Mouse (Mus musculus) thymus, postnatal 14 days (tissue): ENCODE measurements at regions not wholly inside any gene's neighbourhood (a gene's known extent, or its start where the extent isn't known, plus 50 kb on each side); places are given as distances from the start of the nearest gene placed in this dataset.

Experiments used
- DNase-seq: peaks from one replicate; pipeline ENCODE4 v3.0.0; 2021

DNA sequence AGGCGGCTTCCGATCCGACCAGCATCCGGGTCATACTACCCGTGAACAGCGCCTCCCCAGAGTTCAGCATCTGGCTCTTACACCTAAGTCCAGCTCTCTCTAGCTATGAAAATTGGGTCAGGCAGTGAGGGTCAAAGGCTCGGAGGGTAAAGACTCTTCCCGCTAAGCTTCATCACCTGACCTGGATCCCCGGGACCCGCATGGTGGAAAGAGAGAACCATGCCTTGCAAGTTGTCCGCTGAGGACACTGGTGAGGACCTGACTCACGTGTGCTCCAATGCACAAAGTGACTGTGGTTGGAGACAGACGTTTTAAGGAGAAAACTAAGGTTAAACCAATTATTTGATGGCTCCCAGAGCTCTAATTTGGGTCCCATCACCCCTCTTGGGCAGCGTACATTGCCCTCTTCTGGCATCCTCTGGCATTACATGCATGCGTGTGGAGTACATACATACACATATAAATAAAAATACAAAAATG lies 74.6 kb upstream of the Sall4 start:
- peak; percentile 53 for DNase-seq

GRCm38 (mm10) chr2:168841713-168842045 lies 73.9 kb upstream of the Sall4 start:
- no peak for DNase-seq

DNA sequence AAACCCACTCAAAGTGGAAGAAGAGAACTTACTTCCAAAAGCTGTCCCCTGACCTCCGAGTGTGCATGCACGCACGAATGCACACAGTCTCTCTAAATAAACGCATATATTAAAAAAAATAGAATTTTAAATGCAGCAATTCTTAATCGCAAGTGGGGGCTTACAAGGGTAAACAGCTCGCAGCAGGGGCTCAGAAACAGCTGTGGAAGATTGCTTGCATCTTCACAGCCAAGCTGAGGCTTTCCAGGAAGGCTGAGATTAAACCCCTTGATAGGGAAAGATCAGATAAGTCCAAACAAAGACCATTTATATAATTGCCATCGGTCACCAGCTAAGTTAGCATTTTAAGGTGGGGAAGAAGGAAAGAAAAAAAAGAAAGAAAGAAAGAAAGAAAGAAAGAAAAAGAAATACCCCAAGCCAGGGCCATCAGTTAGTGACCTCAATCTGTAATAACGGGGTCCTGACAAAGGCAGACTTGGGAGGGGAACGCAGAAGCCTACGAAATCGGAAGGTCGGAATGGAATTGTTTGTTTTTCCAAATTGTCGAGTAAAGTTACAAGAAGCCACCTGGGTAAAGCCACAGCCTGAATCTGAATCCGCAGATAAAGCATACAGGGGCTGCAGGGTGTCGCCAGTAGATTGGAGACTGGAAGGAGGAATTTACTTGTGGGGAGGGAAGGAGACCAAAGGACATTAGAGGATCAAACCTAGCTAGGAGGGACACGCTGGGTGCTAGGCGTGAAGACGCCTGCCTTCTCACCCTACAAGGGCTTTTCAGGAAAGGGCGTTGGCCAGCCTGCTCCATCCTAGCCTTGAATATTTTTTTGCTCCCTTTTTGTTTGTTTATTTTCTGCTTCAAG lies 73.3 kb upstream of the Sall4 start:
- peak; percentile 6 for DNase-seq

DNA sequence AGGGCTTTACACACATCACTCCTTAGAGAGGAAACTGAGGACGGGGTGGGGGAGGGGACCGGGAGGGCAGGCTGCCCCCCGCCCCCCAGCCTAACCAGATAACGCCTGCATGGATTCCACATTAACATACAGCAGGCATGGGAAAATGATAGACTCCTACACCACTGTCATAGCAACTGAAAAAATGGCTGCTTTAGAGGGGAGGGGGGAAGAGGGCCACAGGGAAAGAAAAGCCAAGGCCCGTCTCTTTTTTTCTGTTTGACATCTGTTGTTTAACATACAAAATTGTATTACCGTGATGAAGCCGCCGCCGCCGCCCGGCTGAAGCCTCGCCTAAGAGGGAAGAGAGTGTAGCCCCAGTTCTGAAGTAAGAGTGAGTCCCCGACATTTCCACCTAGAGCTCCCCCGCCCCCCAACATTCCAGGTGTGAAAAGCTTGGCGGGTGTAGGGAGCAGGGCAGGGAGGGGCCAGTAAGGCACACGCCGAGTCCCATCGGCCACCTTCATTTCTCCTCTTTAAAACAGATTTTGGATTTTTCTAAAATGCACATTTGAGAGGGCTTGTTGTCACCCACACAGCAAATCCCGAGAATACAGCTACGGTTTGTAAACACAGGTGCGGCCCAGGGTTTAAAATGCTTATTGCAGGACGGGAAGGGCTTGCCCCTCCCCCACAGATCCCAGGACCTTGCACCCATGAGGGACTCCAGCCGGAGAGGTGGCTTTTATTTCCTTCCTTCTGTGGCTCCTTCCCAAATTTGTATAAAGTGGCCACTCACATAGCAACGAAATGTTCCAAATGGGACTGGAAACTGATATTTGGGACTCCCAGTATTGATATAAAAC lies 72.3 kb upstream of the Sall4 start:
- peak; percentile 33 for DNase-seq

DNA sequence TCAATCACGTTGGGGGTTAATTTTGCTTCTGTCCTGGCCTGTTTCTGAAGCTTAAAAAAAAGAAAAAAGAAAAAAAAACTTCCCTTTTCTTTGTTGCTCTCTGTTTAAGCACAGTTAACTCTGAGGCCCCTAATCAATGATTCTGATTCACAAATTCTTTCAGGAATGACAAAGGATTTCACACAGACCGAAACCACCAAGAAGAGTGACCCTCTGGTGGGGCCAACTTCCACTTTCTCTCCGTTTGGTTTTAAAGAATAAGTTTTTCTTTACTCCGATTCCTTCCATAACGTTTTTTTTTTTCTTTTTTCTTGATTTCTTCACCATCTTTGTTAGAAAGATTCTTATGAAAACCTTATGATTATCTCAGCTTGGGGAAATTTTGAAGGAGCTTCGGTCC lies 71.5 kb upstream of the Sall4 start:
- DNase-seq: no peak

DNA sequence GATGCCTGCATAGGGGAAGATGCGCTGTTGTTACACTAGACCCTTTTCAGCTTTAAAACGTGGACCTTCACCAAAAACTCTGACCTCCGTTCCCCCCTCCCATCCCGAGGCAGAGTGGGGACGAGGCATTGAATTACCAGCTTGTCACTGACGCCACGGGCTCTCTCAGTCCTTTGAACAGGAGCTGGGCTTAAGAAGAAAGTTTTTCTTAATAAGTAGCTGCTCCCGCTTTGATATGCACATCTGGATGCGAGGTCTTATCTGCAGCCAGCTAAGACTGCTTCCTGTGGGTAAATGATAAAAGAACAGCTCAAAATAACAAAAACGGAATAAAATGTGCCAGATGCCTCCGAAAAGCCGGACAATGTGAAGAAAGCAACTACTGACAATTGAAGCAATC lies 70.9 kb upstream of the Sall4 start:
- peak; percentile 21 for DNase-seq

DNA sequence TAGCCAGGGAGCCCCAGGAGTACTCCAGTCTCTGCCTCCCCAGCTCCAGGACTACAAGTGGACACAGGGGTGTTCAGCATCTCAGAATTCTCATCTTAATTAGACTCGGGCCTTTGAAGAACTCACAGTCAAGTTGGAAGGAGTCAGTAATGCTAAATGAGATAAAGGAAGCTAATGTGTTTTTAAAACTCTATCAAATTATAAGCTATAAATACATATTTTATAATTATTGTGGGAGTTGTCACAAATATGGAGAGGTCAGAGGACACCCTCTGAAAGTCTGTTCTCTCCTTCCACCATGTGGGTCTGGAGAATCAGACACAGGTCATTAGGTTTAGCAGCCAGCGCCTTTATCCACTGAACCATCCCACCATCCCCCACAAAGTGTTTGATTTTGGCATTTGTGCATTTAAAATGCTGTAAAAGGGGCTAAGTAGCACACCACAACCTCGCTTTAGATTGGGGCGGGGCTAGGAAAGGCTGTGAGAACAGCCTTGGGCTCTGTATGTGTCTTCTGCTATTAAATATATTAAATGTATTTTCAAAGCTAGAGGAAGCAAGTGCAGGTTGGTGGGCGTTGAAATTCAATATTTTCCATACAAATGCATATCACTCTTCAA lies 70.3 kb upstream of the Sall4 start:
- DNase-seq: peak; percentile 15

- no peak for DNase-seq
Measured at GRCm38 (mm10) chr2:168834771-168835170, 67.0 kb upstream of the Sall4 start.

GRCm38 (mm10) chr2:168831740-168832139 lies 64.0 kb upstream of the Sall4 start:
- DNase-seq: no peak

DNA sequence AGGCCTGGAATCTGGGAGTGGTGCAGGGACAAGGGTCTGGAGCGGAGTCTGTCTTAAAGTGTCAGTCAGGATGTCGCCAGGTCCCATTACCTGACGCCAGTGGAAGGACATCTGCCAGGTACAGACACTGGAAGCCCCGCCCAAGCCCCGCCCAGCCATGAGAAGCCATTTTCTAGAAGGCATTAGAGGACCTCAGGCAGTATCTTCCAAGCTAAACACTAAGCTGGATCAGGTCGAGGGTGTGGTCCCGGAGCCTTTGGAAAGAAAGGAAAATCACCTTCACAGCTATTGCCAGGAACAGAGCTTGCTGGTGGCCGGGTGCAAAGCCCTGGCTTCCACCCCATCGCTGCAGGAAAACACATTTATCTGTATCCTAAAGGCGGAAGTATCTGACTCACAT lies 52.9 kb upstream of the Sall4 start:
- DNase-seq: no peak
